Mouse (Mus musculus): ENCODE data around the gene Gltpd2.
"Not testable (repeated sequence)": the region's sequence is repeated elsewhere in the genome, so short reads cannot be mapped to it uniquely, and the experiment has no call there.

The Gltpd2 gene

DNA sequence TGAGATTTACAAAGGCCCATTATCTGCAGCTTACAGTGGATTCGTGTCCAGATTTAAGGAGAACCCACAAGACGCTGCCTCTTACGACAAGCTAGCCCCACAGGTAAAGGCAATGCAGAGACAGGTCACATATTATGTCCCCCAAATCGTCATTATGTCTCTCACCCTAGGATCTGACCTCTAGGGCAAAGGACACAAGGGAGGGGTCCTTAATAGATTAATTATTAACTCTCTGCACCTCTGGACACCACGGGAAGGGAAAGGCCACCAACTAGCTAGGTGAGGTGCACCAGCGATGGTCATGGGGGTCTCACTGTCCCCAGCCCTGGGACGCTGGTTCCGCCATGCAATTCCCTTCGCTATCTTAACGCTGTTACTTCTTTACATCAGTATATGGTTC is at the start of gene Gltpd2:
Gene Gltpd2 (plus strand): TSS at position 274 of the 400 bp plus-strand sequence.
- no peak for DNase-seq (ENCODE audit: low read depth, low spot score)

DNA sequence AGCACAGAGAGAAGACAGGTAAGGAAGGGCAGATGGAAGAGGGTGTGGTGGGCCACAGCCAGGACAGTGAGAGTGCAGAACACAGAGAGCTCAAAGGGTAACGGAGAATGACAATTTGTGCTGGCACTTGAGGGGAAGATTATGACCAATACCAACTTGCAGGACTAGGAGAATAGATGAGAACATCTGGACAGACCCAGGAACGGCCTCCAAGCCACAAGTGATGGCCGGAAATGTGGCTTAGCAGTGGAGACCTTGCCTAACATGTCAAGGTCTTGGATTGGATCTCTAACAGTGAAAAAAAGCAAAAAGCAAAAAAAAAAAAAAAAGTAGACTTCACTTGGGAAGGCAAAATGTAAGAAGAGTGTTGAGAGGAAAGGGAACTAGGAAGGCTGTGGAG is 49.2 kb upstream of the Gltpd2 start:
- no peak for DNase-seq (ENCODE audit: low read depth, low spot score)

DNA sequence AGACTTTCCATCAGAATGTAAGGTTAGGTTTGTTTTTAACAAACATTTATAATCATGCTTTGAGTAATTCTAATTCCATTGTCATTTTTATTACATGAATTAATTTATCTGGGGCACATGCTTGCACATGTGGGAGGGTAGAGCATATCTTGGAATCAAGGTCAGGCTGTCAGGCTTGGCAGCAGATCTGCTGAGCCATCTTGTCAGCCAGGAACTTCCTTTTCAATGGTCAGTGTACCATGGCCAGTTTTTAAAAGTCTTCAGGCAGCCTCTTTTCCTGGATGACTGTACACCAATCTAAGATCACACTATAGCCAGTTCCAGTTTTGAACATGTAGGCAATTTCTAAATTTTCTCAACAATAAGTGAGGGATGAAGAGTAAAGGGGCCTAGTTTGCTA is 46.3 kb upstream of the Gltpd2 start:
- DNase-seq (ENCODE audit: low read depth, low spot score): no peak

DNA sequence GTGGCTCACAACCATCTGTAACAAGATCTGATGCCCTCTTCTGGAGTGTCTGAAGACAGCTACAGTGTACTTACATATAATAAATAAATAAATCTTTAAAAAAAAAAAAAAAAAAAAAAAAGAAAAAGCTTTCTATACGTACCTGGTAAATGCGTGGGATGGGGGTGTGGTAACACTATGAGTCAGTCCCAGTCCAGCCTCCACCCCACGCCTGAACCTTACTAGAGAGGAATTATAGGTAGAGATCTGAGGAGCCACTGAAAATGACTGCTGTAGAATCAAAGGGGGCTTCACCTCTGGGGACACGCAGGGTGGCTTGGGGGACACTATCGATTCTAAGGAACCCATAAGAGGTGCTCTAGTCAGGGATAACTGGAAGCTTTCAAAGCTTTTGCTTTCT is 45.7 kb upstream of the Gltpd2 start:
- not testable (repeated sequence) for DNase-seq (ENCODE audit: low read depth, low spot score)

DNA sequence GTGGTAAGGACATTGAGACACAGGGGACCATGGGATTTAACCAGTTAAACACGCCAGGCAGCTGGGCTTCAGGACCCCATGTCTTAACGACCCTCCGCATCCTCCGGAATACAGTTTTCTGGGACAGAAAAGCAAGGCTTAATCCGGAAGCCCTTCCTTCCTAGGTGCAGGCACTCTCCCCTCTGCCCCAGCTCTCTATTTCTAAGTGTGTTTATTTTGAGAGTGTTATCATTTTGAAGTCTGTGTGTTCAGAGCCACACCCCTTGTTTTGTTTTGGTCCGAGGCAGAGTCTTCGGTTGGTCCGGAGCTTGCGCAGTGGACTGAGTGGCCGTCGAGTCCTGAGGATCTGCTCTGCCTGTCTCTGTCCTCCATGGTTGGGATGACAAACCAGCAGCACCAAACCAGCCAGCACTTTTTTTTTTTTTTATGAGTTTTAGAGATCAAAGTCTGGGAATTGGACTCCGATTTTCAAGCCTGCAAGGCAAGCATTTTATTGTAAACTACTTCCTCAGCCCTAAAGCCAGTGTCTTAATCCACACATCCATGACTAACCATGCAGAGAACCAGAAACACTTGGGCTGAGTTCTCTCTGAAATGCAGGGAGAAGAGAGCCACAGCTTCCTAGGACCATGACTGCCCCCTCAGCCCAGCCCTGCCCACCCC is 44.0 kb upstream of the Gltpd2 start:
- no peak for DNase-seq (ENCODE audit: low read depth, low spot score)

DNA sequence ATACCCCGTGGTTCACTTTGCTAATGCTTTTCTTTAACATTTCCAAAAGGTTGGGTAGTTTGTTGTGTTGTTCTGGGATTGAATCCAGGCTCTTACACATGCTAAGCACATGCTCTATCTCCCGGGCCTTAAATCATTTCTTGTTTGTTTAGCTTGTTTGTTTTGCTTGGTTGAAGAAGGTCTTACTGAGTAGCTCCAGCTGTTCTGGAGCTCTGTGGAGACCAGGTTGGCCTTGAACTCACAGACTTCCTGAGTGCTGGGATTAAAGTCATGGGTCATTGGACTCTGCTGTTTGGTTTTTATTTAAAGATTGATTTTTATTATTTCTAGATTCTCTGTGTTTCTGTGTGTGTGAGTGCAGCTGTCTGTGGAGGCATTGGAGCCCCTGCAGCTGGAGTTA is 33.5 kb upstream of the Gltpd2 start:
- DNase-seq (ENCODE audit: low read depth, low spot score): no peak

DNA sequence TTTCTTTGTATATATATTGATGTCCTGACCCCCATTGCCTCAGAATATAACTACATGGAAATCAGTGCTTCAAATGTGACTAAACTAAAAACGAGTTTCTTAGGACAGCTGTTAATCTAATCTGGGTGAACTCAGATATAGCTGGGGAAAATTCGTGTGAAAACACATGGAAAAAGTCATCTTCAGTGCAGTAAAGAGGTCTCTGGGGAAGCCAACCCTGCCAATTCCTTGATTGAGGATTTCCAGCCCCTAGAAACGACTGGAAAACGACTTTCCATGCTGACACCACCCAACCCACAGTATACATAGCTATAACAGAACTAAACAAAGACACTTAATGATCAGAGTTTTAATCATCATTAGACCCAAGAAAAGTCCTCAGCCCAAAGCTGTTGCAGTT is 31.2 kb upstream of the Gltpd2 start:
- no peak for DNase-seq (ENCODE audit: low read depth, low spot score)

DNA sequence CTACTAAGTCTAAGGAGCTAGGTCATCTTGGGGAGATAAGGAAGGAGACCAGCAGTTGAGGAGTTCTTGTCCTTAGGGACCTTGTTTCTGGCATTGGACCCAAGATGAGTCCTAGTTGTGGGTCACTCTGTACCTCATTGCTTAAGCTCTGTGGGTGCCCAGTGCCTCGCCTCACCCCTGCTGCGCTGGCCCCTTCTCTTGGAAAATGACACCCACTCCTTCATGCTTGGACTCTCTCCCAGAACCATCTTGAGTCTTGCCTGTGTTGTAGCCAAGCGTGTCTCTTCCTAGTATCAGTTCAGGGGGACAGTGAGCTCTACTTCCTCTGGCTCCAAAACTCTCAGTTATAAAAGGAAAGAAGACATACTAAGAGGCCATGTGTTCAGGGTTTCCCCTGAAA is 29.9 kb upstream of the Gltpd2 start:
- no peak for DNase-seq (ENCODE audit: low read depth, low spot score)

DNA sequence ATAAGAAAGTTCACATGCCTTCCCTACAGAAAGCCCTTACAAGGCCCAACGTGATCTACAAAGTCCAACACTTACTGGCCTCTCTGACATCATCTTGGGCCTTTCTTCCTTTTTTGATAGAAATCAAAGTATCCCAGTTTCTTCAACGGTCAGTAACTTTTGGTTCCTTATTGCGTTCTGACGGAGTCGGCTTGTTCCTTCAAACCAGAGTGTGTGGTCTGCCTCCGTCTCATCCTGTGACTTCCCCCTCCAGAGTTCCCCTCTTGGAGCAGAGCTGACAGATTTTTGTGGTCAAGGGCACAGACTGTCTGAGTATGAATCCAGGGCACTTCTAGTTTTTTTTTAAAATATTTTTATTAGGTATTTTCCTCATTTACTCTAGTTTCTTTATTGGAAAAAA is 29.3 kb upstream of the Gltpd2 start:
- no peak for DNase-seq (ENCODE audit: low read depth, low spot score)

DNA sequence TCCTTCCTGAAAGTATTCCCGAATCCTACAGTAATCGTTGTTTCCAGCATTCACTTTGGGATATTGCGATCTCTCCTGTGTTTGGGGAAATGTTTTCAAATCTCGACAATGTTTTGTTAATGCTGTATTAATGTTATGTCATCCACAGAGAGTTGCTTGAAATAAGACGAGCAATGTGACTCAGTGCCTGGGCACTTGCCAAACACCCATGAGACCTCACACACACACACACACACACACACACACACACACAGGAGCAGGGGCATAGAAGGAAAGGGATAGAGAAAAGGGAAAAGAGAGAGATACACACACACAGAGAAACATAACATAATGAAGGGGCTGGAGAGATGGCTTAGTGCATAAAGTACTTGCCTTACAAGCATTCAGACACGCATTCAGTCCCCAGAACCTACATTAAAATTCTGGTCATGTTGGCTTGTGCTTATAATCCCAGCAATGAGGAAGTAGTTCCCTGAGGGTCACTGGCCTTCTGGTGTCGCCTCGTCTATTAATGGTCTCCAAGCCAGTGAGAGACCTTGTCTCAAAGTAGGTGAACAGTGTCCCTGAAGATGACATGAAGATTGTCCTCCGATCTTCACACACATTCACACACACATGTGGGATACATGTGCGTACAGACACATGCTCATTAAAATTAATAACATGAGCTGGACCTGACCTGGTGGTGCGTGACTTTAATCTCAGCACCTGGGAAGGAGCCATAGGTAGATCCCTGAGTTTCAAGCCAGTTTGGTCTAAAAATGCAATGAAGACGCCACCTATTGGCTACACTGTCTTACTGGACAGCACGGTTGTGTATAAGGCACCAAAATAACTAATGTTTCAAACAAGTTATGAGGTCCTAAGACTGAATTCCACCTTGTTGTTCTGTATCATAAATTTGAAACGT is 19.2 kb upstream of the Gltpd2 start:
- no peak for DNase-seq (ENCODE audit: low read depth, low spot score)

DNA sequence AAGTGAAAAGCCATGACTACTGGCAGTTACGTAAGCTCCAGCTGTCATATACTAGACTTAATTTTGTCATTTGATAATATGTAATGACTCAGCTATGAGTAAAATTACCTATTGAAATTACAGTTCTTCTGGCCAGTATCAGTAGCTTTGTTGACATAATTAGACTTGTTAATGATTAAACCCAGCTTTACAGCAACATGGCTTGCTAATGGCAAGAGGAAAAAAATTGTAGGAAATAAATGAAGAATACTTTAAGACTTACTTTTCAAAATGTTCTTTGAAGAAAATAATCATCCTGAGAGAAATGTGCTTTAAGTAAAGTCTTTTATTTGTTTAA is 18.6 kb upstream of the Gltpd2 start:
- no peak for DNase-seq (ENCODE audit: low read depth, low spot score)

DNA sequence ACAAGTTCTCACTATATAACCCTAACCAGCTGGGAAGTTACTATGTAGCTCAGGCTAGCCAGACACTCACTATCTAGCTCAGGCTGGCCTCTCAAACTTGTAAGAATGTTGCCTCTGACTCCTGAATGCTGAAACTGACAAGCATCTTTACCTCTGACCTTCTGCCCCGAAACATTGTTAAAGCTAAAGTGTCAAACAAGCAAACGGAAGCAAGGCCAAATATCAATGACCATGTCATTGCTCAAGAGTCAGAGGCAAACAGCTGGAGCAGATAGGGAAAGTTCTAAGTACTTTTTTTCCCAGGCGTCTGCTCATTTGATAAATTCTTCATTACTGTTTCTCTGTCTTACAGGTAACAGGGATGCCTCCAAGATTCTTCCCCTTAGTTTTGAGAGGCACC is 17.0 kb upstream of the Gltpd2 start:
- DNase-seq (ENCODE audit: low read depth, low spot score): no peak

DNA sequence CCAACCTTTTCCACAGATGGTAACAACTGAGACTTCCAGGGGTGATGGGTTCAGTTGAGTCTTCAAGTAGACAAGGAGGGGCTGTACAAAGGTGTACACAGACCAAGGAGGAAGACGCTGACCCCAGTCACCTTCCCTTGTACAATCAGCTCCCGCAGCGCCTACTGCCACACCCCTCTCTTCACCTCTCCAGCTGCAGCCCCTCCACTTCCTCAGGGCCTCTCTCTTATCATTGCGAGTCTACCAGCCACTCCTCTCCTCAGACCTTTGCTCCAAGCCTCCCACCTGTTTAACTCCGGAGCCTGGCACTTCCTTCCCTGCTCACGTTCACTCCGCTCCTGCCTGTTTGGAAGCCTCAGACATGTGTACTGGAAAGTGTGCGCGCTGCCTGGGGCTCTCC is 14.0 kb upstream of the Gltpd2 start, which contains the start of gene Tm4sf5:
Gene Tm4sf5 (plus strand): TSS at position 275 of the 400 bp plus-strand sequence.
- no peak for DNase-seq (ENCODE audit: low read depth, low spot score)

DNA sequence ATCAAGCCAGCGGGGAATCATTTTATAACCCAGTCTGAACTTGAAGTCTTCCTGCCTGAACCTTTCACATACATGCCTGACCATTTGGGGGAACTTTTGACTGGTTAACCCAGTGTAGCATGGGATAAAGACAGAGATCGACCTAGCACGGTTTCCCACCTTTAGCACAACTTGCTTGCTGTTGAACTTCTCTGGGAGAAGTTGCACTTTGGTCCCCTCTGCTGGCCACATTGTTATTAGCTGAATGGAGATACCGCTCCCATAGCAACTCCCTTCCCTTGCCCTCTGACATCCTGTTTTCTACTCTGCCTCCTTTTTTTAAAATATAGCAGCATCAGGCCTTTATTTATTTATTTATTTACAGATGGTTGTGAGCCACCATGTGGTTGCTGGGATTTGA is 12.6 kb upstream of the Gltpd2 start:
- DNase-seq (ENCODE audit: low read depth, low spot score): no peak

DNA sequence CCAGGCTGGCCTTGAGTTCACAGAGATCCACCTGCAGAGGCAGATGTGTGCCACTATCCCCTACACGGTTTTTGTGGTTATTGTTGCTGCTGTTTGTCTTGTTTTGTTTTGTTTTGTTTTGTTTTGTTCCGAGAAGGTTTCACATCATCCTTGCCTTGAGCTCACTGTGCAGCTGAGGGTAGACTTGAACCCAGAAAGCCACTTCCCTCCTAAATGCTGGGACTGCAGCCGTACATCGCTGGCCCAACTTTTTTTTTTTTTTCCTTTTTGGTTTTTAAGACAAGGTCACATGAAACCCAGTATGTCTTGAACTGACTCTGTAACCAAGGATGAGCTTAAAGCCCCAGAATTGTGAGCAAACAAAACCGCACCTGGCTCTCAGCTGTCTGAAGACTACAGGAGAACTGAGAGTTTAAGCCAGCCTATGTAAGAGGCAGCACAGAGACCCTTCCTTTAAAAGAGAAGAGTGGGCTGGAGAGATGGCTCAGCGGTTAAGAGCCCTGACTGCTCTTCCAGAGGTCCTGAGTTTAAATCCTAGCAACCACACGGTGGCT is 12.0 kb upstream of the Gltpd2 start:
- DNase-seq (ENCODE audit: low read depth, low spot score): no peak

DNA sequence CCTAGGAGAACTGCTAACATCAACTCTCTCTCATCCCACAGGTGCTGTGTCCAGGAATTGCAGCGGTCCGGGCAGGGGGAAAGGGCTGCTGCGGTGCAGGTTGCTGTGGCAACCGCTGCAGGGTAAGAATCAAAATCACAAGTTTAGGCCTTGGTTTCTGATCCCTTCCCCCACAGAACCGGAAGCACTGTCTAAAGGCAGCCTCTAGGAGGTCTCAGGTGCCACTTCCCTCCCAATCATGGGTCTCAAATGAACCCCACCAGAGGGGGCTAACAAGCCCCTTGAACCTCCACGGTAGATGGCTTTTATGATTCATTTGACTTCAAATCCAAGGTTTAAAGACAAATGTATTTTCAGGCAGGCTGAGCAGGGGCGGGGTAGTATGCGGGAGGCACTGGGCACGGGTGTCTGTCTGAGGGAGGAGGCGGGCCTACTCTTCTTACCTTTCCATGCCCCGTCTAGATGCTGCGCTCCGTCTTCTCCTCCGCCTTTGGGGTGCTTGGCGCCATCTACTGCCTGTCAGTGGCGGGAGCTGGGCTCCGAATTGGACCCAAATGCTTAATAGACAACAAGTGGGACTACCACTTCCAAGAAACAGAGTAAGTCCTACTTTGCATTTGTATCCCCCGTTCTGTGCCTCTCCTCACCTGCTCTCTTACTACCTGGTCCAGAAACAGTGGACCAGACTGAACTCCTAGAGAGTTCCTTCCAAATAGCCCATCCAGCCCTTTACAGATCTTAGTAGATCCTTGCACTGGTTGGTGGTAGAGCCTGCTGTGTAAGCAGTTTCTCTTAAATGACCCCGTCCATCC is 9.0 kb upstream of the Gltpd2 start:
- no peak for DNase-seq (ENCODE audit: low read depth, low spot score)

DNA sequence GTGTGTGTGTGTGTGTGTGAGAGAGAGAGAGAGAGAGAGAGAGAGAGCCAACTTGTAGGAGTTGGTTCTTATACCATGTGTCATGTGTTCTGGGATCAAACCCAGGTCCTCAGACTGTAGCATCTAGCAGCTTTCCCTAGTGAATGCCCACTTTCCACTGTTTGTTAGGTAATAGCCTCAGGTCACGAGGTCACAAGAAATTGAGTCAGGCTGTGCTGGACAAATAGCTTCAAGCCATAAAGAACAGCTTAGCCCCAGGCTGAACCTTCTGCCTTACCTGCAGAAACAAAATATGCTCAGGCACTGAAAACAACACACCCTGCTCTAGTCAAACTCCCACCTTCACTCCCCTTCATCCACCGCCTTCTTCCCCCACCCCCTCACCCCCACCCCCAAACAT is 7.8 kb upstream of the Gltpd2 start:
- DNase-seq (ENCODE audit: low read depth, low spot score): no peak

DNA sequence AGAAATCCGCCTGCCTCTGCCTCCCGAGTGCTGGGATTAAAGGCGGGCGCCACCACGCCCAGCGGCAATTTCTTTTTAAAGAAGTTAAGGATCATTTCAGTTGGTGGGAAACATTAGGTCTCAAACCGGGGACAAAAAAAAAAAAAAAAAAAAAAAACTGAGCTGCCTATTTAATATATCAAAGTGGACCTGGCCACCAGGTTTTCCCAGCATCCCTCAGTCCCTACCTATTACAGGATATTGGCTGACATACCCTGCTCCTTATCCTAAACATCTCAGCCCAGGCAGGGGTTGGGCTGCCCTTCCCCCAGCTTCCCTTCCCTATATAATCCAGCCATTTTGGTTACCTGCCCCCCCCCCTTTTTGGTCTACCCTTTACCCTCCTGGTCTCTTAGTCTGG is 7.2 kb upstream of the Gltpd2 start:
- no peak for DNase-seq (ENCODE audit: low read depth, low spot score)

DNA sequence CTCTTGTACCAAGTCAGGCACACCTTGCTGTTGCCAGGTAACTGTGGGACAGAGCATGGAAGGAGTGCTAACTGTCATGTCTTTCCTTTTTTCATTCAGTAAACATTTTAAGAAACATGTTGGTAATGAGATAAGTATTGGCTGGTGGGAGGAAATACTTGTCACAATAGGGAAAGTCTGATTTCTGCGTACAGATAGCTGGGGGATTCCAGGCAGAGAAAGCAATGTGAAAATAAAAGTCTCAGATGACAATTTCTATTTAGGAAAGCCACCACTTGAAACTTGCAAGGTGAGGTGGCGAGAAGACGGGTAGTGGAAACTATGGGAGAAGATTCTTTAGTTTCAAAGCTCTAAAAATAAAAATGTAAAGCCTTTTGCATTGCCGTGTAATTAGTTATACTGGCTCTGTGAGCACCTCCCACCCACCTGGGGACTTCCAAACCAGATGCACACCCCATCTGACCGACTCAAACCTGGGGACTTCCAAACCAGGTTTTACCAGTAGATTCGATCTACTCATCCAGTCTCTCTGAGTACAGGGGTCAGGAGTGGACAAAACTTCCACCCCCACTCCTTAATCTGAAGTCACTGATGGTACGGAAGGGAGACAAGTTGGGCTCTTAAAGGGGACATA is 6.2 kb upstream of the Gltpd2 start:
- no peak for DNase-seq (ENCODE audit: low read depth, low spot score)

DNA sequence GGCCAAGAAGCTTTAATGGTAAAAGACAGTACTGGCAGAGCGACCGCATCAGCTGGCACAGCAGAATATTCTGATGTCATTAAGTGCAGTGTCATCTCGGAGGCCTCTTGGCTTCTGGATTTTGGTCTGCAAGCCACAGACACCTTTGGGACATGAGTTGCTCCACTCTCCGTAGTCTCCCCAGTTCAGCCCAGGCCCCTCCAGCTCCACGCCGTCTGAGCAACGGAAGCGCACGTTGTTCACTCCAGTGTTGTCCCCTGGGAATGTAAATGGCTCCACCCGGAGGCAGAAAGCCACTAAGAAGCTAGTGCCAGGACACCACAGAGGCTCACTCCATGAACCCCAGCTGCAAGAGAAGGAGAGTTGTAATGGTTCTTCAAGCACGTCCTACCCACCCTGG is 5.5 kb upstream of the Gltpd2 start:
- no peak for DNase-seq (ENCODE audit: low read depth, low spot score)

DNA sequence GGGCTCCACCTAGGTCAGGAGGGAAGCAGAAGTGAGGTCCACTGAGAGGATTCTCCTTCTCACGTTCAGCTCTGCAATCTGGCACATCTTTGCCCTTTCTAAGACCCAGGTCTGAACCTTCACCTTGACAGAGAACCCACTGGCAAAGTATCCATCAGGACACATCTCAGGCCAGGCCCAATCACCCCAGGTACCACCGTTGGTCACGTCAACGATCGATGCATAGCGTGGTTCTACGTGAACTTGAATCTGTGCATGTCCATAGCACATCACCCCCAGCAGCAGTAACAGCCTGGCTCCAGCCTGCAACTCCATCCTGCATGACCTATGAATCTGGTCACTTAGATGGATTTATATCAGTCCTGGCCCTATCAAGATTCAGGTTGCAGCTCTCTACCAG is 4.7 kb upstream of the Gltpd2 start, which contains the start of gene Vmo1:
Gene Vmo1 (minus strand): TSS at position 329 of the 400 bp plus-strand sequence.
- no peak for DNase-seq (ENCODE audit: low read depth, low spot score)

DNA sequence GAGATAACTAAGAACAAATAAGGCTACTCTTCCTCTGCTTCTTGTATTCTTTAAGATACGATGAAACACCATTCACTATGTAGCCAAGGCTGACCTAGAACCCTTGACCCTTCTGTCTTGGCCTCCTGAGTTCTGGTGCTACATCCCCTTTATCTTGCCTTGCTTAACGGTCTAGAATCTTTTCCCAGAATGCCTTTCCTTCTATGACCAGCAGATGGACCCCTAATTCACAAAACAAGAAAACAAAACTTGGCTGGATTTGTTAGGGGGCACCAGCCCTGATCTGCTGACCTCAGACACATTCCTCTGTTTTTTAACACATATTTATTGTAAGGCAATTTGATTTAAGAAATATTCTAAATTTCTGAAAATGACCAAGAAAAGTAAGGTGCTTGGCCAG is 2.6 kb upstream of the Gltpd2 start:
- no peak for DNase-seq (ENCODE audit: low read depth, low spot score)

Data from brain, embryonic 18.5 days (tissue).